Mouse (Mus musculus) olfactory bulb, adult 2 months (tissue): ENCODE data around the gene Kcna1.

Source experiments
- CTCF ChIP-seq: fragments of 200-500 bp; IDR thresholded peaks from 2 replicates; pipeline ENCODE4 v1.5.1; 2012; ENCODE audit warnings: low read depth, mild to moderate bottlenecking, low read length, moderate library complexity; ENCODE audit not compliant: insufficient read depth
- POLR2A ChIP-seq: fragments of 200-500 bp; IDR thresholded peaks from 2 replicates; pipeline ENCODE4 v1.6.1; 2012; ENCODE audit warnings: mild to moderate bottlenecking, low read depth, low read length, moderate library complexity; ENCODE audit not compliant: insufficient read depth

DNA sequence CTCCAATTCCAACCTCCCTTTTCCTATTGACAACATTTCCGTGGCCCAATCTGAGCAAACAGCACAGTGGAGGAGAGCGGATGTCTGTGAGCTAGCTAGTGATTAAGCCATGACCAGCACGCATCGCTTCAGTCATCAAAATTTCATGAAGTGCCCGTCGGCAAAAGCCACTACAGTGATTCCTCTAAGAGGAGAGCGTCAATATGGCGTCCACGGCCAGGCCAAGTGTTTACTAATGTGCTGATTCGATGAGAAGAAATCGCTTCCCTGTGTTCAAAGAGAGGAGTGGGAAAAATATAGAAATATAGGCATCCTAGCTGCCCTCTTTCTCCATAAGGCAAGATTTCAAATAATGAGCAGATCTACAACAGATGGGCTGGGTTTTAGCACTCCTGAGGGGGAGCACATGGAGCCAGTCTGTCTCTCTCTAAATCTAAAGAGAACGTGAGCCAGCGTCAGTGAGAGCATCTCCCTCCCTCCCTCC is 44.3 kb downstream of the Kcna1 start:
- TF ChIP-seq POLR2A (no peak), CTCF (no peak)
